Mouse (Mus musculus): Measurements from ENCODE around the gene Arhgap44. TPM values are rescaled to one million over a fixed set of nuclear protein-coding genes. Genes with fewer than 3 reads are reported as not detected.

The Arhgap44 gene
- polyA plus RNA-seq, 1 experiment from 2014 or later = 31.2 TPM

GRCm38 (mm10) chr11:65128666-65129065, 34.1 kb downstream of the Arhgap44 start:
- TF ChIP-seq CTCF (IDR thresholded peaks at IDR 0.05) (no peak), EP300 (IDR thresholded peaks at IDR 0.05) (no peak)
- Histone ChIP-seq H3K9ac (replicated peaks; ENCODE audit: low read depth) (no peak overlapping the region), H3K27me3 (replicated peaks; ENCODE audit: insufficient read depth, low read length) (no peaks in the 10 kb centered on the region), H3K27ac (ENCODE audit: low read length) (no peak overlapping the region), H3K4me1 (ENCODE audit: insufficient read depth, low read depth, low read length) (no peaks in the 10 kb centered on the region), H3K36me3 (ENCODE audit: insufficient read depth, low read length) (no peaks in the 10 kb centered on the region), H3K4me2 (replicated peaks; ENCODE audit: low read depth, low read length) (no peak overlapping the region), H3K9me3 (ENCODE audit: low read length) (no peaks in the 10 kb centered on the region), H3K4me3 (ENCODE audit: low read depth, low read length) (no peak overlapping the region)
- 58% methylated on average over 4 of the region's 4 CpGs for WGBS
- peak; percentile 43; the same call in 1 of the 2 replicates for ATAC-seq
- peak; percentile 24 for DNase-seq (ENCODE audit: low spot score)

DNA sequence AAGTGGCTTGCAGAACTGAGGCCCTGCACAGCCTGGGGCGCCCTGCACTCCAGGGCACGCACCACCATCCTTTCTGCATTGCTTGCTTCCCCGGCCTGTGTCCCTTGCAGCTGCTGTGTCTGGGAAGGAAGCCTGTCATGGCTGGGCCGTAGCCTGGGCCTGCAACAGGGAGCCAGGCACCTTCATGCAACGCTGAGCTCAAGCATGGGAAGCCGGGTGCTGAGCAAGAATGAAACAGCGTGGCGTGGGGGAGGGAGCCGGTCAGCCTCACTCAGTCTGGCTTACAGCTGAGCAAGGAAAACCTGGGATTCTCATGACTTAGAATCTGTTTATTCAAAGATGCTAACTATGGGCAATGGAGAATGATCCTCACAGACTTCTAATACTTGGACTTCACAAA, 36.2 kb downstream of the Arhgap44 start:
- Histone ChIP-seq H3K9ac (replicated peaks; ENCODE audit: low read depth) (no peak overlapping the region), H3K36me3 (ENCODE audit: insufficient read depth, low read length) (no peaks in the 10 kb centered on the region), H3K27me3 (replicated peaks; ENCODE audit: insufficient read depth, low read length) (no peaks in the 10 kb centered on the region), H3K4me3 (ENCODE audit: low read depth, low read length) (no peak overlapping the region), H3K27ac (ENCODE audit: low read length) (no peak overlapping the region), H3K4me2 (replicated peaks; ENCODE audit: low read depth, low read length) (no peak overlapping the region), H3K9me3 (ENCODE audit: low read length) (no peaks in the 10 kb centered on the region), H3K4me1 (ENCODE audit: insufficient read depth, low read depth, low read length) (no peaks in the 10 kb centered on the region)
- ATAC-seq (no peak), DNase-seq (ENCODE audit: low spot score) (no peak)
- TF ChIP-seq CTCF (IDR thresholded peaks at IDR 0.05) (no peak), EP300 (IDR thresholded peaks at IDR 0.05) (no peak)
- WGBS = 68% methylated on average over 9 of the region's 9 CpGs

DNA sequence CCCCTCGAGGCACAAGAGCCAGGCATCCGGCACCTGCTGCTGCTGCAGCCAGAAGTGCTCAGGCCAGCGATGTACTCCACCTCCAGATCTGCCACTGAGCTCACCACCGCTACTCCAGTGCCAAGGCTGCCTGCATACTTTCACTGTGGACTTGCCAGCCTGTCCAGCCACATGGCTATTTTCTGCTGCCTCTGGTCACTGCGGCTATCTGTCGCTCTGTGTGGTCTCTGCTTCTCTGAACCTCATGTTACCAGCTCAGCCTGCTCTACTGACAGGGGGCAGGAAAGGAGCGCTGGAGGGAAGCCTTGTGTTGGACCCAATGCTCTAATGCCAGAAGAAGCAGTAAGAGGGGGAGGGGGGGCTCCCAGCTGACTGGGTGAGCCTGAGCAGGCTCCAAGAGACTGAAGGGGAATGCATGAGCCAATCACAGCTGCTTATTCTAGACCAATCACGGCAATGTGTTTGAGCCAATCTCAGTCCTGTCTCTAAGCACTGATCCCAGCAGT, 37.8 kb downstream of the Arhgap44 start:
- DNase-seq (ENCODE audit: low spot score) (peak; percentile 19), ATAC-seq (peak; percentile 53)
- Histone ChIP-seq H3K27ac (ENCODE audit: low read length) (no peak overlapping the region), H3K9ac (replicated peaks; ENCODE audit: low read depth) (no peak overlapping the region), H3K9me3 (ENCODE audit: low read length) (no peaks in the 10 kb centered on the region), H3K4me1 (ENCODE audit: insufficient read depth, low read depth, low read length) (no peaks in the 10 kb centered on the region), H3K4me2 (replicated peaks; ENCODE audit: low read depth, low read length) (no peak overlapping the region), H3K27me3 (replicated peaks; ENCODE audit: insufficient read depth, low read length) (no peaks in the 10 kb centered on the region), H3K4me3 (ENCODE audit: low read depth, low read length) (no peak overlapping the region), H3K36me3 (ENCODE audit: insufficient read depth, low read length) (no peaks in the 10 kb centered on the region)
- WGBS = 37% methylated on average over 8 of the region's 8 CpGs
- TF ChIP-seq CTCF (IDR thresholded peaks at IDR 0.05) (0 out of 2 replicates have a peak, but pooled peaks have one; percentile 6), EP300 (IDR thresholded peaks at IDR 0.05) (no peak)

DNA sequence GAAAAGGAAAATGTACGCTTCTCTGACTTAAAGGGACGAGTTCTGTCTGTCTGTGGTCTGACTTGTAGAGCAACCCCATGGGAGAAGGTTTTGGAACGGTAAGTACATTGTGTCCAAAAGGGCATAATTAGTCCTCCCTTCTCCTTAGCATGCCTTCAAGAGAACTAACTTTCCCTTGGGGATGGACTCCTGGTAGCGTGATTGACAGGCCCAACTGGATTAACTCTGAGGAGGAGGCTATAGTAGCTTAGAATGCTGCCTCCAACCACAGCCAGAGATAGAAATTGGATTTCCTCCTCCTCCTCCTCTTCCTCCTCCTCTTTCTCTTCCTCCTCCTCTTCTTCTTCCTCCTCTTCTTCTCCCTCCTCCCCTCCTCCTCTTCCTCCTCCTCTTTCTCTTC, 42.5 kb downstream of the Arhgap44 start:
- Histone ChIP-seq H3K27me3 (replicated peaks; ENCODE audit: insufficient read depth, low read length) (no peaks in the 10 kb centered on the region), H3K4me1 (ENCODE audit: insufficient read depth, low read depth, low read length) (no peaks in the 10 kb centered on the region), H3K9ac (replicated peaks; ENCODE audit: low read depth) (no peak overlapping the region), H3K9me3 (ENCODE audit: low read length) (no peaks in the 10 kb centered on the region), H3K4me3 (ENCODE audit: low read depth, low read length) (no peak overlapping the region), H3K4me2 (replicated peaks; ENCODE audit: low read depth, low read length) (no peak overlapping the region), H3K36me3 (ENCODE audit: insufficient read depth, low read length) (no peaks in the 10 kb centered on the region), H3K27ac (ENCODE audit: low read length) (no peak overlapping the region)
- DNase-seq (ENCODE audit: low spot score) (no peak), ATAC-seq (no peak)
- no peak for TF ChIP-seq CTCF (IDR thresholded peaks at IDR 0.05)
- no peak for TF ChIP-seq EP300 (IDR thresholded peaks at IDR 0.05)
- 87% methylated on average over 4 of the region's 4 CpGs for WGBS

DNA sequence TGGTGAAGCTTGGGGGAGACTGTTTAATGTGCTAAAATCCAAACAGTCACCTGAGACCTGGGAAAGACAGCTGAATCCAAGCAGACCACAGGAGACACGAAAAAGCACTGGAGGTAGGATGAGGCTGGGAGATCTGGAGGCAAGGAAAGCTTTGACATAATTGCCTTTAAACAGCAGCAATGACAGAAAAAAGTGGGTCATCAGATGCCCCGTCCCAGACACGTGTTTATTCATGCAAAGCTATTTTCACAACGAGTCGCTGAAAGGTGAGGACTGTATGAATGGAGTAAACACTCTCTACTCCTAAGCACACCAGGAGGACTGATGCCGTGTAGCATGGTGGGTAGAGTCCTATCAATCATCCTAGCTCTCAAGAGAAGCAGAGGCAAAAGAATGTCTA, 47.0 kb downstream of the Arhgap44 start:
- H3K4me2 ChIP-seq (replicated peaks; ENCODE audit: low read depth, low read length) = no peak overlapping the region
- ATAC-seq (no peak), DNase-seq (ENCODE audit: low spot score) (no peak)
- H3K27me3 ChIP-seq (replicated peaks; ENCODE audit: insufficient read depth, low read length) = no peaks in the 10 kb centered on the region
- no peak overlapping the region for H3K4me3 ChIP-seq (ENCODE audit: low read depth, low read length)
- no peak overlapping the region for H3K27ac ChIP-seq (ENCODE audit: low read length)
- no peaks in the 10 kb centered on the region for H3K9me3 ChIP-seq (ENCODE audit: low read length)
- no peaks in the 10 kb centered on the region for H3K36me3 ChIP-seq (ENCODE audit: insufficient read depth, low read length)
- WGBS = 67% methylated on average over 6 of the region's 6 CpGs
- TF ChIP-seq EP300 (IDR thresholded peaks at IDR 0.05) (no peak), CTCF (IDR thresholded peaks at IDR 0.05) (no peak)
- H3K9ac ChIP-seq (replicated peaks; ENCODE audit: low read depth) = no peak overlapping the region
- H3K4me1 ChIP-seq (ENCODE audit: insufficient read depth, low read depth, low read length) = no peaks in the 10 kb centered on the region

GRCm38 (mm10) chr11:65112086-65112485, 50.7 kb downstream of the Arhgap44 start:
- Histone ChIP-seq H3K4me2 (replicated peaks; ENCODE audit: low read depth, low read length) (no peak overlapping the region), H3K27me3 (replicated peaks; ENCODE audit: insufficient read depth, low read length) (no peaks in the 10 kb centered on the region), H3K27ac (ENCODE audit: low read length) (no peak overlapping the region), H3K36me3 (ENCODE audit: insufficient read depth, low read length) (no peaks in the 10 kb centered on the region), H3K4me3 (ENCODE audit: low read depth, low read length) (no peak overlapping the region), H3K9me3 (ENCODE audit: low read length) (no peaks in the 10 kb centered on the region), H3K9ac (replicated peaks; ENCODE audit: low read depth) (no peak overlapping the region), H3K4me1 (ENCODE audit: insufficient read depth, low read depth, low read length) (no peaks in the 10 kb centered on the region)
- ATAC-seq (no peak), DNase-seq (ENCODE audit: low spot score) (no peak)
- 40% methylated on average over 4 of the region's 4 CpGs for WGBS
- TF ChIP-seq EP300 (IDR thresholded peaks at IDR 0.05) = no peak
- TF ChIP-seq CTCF (IDR thresholded peaks at IDR 0.05) = no peak

DNA sequence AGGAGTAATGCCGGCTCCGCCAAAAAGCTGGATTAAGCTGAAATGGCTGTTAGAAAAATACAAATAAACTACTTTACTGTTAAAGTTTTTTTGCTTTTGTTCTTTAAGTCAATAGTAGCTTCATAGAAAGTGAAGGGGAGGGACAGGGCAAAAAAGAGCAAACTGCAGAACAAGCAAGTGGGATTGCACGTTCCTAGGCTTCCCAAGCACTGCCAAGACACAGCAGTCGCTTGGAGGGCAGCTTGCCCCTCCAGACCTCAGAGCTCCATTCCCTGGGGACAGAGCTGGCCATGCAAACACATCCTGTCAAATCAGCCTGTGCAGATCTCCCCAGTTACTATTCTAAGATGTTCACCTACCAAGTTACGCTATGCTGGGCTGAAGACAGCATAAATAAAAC, 51.1 kb downstream of the Arhgap44 start:
- H3K9me3 ChIP-seq (ENCODE audit: low read length) = no peaks in the 10 kb centered on the region
- ATAC-seq = no peak
- DNase-seq (ENCODE audit: low spot score) = no peak
- H3K27me3 ChIP-seq (replicated peaks; ENCODE audit: insufficient read depth, low read length) = no peaks in the 10 kb centered on the region
- no peaks in the 10 kb centered on the region for H3K36me3 ChIP-seq (ENCODE audit: insufficient read depth, low read length)
- no peaks in the 10 kb centered on the region for H3K4me1 ChIP-seq (ENCODE audit: insufficient read depth, low read depth, low read length)
- no peak overlapping the region for H3K4me3 ChIP-seq (ENCODE audit: low read depth, low read length)
- H3K27ac ChIP-seq (ENCODE audit: low read length) = no peak overlapping the region
- H3K4me2 ChIP-seq (replicated peaks; ENCODE audit: low read depth, low read length) = no peak overlapping the region
- 54% methylated on average over 5 of the region's 5 CpGs for WGBS
- TF ChIP-seq EP300 (IDR thresholded peaks at IDR 0.05) (no peak), CTCF (IDR thresholded peaks at IDR 0.05) (no peak)
- H3K9ac ChIP-seq (replicated peaks; ENCODE audit: low read depth) = no peak overlapping the region

All from lung, postnatal 0 days (tissue).